Mouse (Mus musculus): Measurements from ENCODE around the gene Gsap.
A peak's percentile ranks its signal among the peaks of the same experiment; 100 is the strongest.

Gene Gsap

DNA sequence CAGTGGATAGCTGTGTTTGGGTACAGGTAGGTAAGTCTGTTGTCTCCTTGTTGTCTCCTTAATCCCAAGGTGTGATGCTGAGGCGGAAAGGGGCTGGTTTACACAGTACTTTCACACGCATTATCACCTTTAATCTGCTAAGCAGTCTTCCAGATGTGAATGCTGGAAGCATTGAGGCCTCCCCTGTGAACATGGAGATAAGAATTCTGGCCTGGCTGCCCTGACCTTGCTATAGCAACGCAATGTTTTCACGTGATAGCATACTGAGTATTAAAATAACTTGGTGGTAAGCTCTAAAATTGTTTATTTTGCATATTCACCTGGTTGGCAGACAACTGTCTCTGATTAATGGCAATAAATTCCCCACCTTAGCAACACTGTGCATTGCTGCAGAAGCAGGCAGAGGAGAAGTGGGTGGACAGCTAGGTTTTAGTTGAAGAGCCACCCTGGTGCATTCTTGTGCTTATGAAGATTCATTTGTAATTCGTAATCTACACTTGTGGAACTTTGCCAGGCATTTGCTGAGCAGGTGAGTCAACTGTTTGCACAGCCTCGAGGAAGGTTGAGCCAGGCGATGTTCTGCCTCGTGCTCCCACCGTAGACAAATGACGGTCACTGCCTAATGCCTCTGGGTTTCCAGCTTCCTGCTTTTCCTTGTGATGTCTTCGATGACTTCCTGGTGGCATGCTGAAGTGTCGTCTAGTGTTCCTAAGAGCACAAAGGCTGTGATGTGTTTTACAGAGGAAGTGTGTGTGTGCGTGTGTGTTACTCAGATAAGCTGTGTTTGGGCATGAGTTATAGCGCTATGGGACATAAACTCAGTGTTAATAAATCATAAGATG, 31.6 kb downstream of the Gsap start:
- no peaks in the 10 kb centered on the region for H3K36me3 ChIP-seq (ENCODE audit: insufficient read depth, low read length)
- TF ChIP-seq POU5F1 (IDR thresholded peaks at IDR 0.05; ENCODE audit: borderline replicate concordance, low read length) (no peak), CTCF (conservative IDR thresholded peaks at IDR 0.05; ENCODE audit: low read length) (no peak), NANOG (IDR thresholded peaks at IDR 0.05; ENCODE audit: borderline replicate concordance, low read length) (no peak)
- no peaks in the 10 kb centered on the region for H3K27me3 ChIP-seq (ENCODE audit: insufficient read depth, low read length)
- no peak overlapping the region for H3K4me3 ChIP-seq (replicated peaks; ENCODE audit: low read length)
- peaks cover 14% of the 10 kb centered on the region; the same call in 1 of the 2 replicates for H3K4me1 ChIP-seq (replicated peaks; ENCODE audit: low read depth, low read length)
- H3K9me3 ChIP-seq (ENCODE audit: low read length) = no peaks in the 10 kb centered on the region

- TF ChIP-seq POU5F1 (IDR thresholded peaks at IDR 0.05; ENCODE audit: borderline replicate concordance, low read length) = no peak
- no peak for TF ChIP-seq CTCF (conservative IDR thresholded peaks at IDR 0.05; ENCODE audit: low read length)
- TF ChIP-seq NANOG (IDR thresholded peaks at IDR 0.05; ENCODE audit: borderline replicate concordance, low read length) = no peak
These were observed 46.8 kb downstream of the Gsap start for GRCm38 (mm10) chr5:21232876-21233275.

DNA sequence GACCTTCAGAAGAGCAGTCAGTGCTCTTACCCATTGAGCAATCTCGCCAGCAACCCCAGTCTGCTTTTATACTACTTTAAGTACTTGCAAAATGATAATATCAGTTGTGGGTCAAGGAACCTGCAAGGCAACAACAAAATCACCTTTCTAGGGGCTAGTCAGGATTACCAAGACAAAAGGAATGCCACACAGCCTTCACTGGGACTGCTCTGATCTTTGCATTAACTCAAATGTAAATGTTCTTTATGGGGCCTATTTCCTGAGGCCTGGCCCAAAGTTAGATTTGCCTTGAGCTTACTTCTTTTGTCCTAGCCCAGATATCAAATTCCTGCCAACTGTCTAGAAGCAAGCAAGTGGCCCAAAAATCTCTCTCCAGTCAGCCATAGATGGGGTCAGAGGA, 58.5 kb downstream of the Gsap start:
- H3K4me1 ChIP-seq (replicated peaks; ENCODE audit: low read depth, low read length) = peaks cover 8% of the 10 kb centered on the region; the same call in 1 of the 2 replicates

More at GRCm38 (mm10) chr5:21232876-21233275, 46.8 kb downstream of the Gsap start:
- Histone ChIP-seq H3K9me3 (ENCODE audit: low read length) (0 out of 2 replicates have a peak, but pooled peaks cover 7% of the 10 kb centered on the region), H3K4me1 (replicated peaks; ENCODE audit: low read depth, low read length) (peaks cover 13% of the 10 kb centered on the region), H3K36me3 (ENCODE audit: insufficient read depth, low read length) (no peaks in the 10 kb centered on the region), H3K4me3 (replicated peaks; ENCODE audit: low read length) (no peak overlapping the region), H3K27me3 (ENCODE audit: insufficient read depth, low read length) (no peaks in the 10 kb centered on the region)

DNA sequence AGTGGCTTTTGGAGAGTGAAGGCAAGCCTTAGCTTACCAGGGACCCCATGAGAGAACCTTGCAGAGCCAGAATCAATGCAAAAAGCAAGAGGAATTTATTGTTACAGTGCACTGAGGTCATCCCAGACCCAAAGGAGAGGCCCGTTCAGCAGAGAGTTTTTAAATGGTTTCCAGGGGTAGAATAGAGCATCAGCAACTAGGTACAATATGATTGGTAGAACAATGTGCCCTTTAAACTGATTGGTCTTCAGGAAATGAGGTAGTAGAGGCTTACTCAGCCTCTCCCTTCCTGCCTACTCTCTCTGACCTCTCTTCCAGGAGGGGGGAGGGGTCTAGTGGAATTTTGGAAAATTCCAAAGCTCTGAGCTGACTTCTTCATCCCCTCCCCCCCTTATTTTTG, 59.2 kb downstream of the Gsap start:
- TF ChIP-seq POU5F1 (IDR thresholded peaks at IDR 0.05; ENCODE audit: borderline replicate concordance, low read length) (no peak), NANOG (IDR thresholded peaks at IDR 0.05; ENCODE audit: borderline replicate concordance, low read length) (no peak), CTCF (conservative IDR thresholded peaks at IDR 0.05; ENCODE audit: low read length) (no peak)
- peaks cover 8% of the 10 kb centered on the region; the same call in 1 of the 2 replicates for H3K4me1 ChIP-seq (replicated peaks; ENCODE audit: low read depth, low read length)
- H3K4me3 ChIP-seq (replicated peaks; ENCODE audit: low read length) = no peak overlapping the region
- H3K9me3 ChIP-seq (ENCODE audit: low read length) = peaks cover 38% of the 10 kb centered on the region
- no peaks in the 10 kb centered on the region for H3K36me3 ChIP-seq (ENCODE audit: insufficient read depth, low read length)
- H3K27me3 ChIP-seq (ENCODE audit: insufficient read depth, low read length) = no peaks in the 10 kb centered on the region

More for the DNA sequence above, 58.5 kb downstream of the Gsap start:
- no peaks in the 10 kb centered on the region for H3K27me3 ChIP-seq (ENCODE audit: insufficient read depth, low read length)
- H3K9me3 ChIP-seq (ENCODE audit: low read length) = peaks cover 38% of the 10 kb centered on the region
- H3K4me3 ChIP-seq (replicated peaks; ENCODE audit: low read length) = no peak overlapping the region
- no peak for TF ChIP-seq CTCF (conservative IDR thresholded peaks at IDR 0.05; ENCODE audit: low read length)
- peak; percentile 25; the same call in 1 of the 2 replicates for TF ChIP-seq NANOG (IDR thresholded peaks at IDR 0.05; ENCODE audit: borderline replicate concordance, low read length)
- no peaks in the 10 kb centered on the region for H3K36me3 ChIP-seq (ENCODE audit: insufficient read depth, low read length)

- peaks cover 8% of the 10 kb centered on the region; the same call in 1 of the 2 replicates for H3K4me1 ChIP-seq (replicated peaks; ENCODE audit: low read depth, low read length)
- H3K4me3 ChIP-seq (replicated peaks; ENCODE audit: low read length) = no peak overlapping the region
- no peaks in the 10 kb centered on the region for H3K27me3 ChIP-seq (ENCODE audit: insufficient read depth, low read length)
- no peaks in the 10 kb centered on the region for H3K36me3 ChIP-seq (ENCODE audit: insufficient read depth, low read length)
- peaks cover 38% of the 10 kb centered on the region for H3K9me3 ChIP-seq (ENCODE audit: low read length)
- TF ChIP-seq POU5F1 (IDR thresholded peaks at IDR 0.05; ENCODE audit: borderline replicate concordance, low read length) (no peak), NANOG (IDR thresholded peaks at IDR 0.05; ENCODE audit: borderline replicate concordance, low read length) (no peak), CTCF (conservative IDR thresholded peaks at IDR 0.05; ENCODE audit: low read length) (no peak)
These were observed 60.7 kb downstream of the Gsap start for GRCm38 (mm10) chr5:21246794-21247193.

DNA sequence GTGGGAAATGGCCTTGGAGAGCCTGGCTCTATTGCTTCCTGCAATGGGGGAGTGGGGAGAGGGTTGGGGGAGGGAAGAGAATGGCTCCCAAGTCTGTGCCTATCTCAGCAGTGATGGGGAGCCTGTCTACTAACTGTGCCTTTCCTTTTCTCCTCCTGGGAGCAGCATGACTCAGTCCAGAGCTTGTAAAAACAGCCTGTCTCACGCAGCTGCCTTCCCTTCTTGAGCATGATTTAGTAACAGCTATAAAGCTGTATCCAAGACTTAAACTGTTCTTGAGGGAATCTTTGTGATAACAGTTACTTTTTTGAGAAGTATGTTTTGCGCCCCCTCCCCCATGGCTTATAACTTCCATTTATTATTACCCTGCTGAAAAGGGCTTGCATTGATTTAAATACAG, 61.9 kb downstream of the Gsap start:
- no peak for TF ChIP-seq POU5F1 (IDR thresholded peaks at IDR 0.05; ENCODE audit: borderline replicate concordance, low read length)
- TF ChIP-seq CTCF (conservative IDR thresholded peaks at IDR 0.05; ENCODE audit: low read length) = no peak
- no peak for TF ChIP-seq NANOG (IDR thresholded peaks at IDR 0.05; ENCODE audit: borderline replicate concordance, low read length)
- Histone ChIP-seq H3K9me3 (ENCODE audit: low read length) (peaks cover 38% of the 10 kb centered on the region), H3K36me3 (ENCODE audit: insufficient read depth, low read length) (no peaks in the 10 kb centered on the region), H3K4me3 (replicated peaks; ENCODE audit: low read length) (no peak overlapping the region), H3K27me3 (ENCODE audit: insufficient read depth, low read length) (no peaks in the 10 kb centered on the region), H3K4me1 (replicated peaks; ENCODE audit: low read depth, low read length) (peaks cover 8% of the 10 kb centered on the region; the same call in 1 of the 2 replicates)

DNA sequence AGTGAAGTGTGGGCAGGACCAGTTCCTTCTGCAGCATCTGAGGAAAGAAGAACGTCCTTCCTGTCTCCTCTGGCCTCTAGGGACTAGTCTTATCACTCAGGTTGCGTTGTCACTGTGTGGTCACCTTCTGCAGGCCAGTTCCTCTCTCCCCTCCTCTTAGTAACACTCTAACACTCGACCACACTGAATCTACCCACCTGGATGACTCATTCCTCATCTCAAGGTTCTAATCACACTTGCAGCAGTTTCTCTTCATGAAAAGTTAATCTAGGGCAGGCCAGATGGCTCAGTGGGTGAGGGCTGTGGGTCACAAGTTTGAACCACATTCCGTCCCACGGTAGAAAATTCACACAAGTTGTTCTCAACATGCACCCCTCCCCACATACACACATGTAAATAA, 62.8 kb downstream of the Gsap start:
- Histone ChIP-seq H3K36me3 (ENCODE audit: insufficient read depth, low read length) (no peaks in the 10 kb centered on the region), H3K4me1 (replicated peaks; ENCODE audit: low read depth, low read length) (peaks cover 8% of the 10 kb centered on the region; the same call in 1 of the 2 replicates), H3K27me3 (ENCODE audit: insufficient read depth, low read length) (no peaks in the 10 kb centered on the region), H3K9me3 (ENCODE audit: low read length) (peaks cover 31% of the 10 kb centered on the region), H3K4me3 (replicated peaks; ENCODE audit: low read length) (no peak overlapping the region)
- no peak for TF ChIP-seq POU5F1 (IDR thresholded peaks at IDR 0.05; ENCODE audit: borderline replicate concordance, low read length)
- TF ChIP-seq NANOG (IDR thresholded peaks at IDR 0.05; ENCODE audit: borderline replicate concordance, low read length) = no peak
- no peak for TF ChIP-seq CTCF (conservative IDR thresholded peaks at IDR 0.05; ENCODE audit: low read length)

GRCm38 (mm10) chr5:21254731-21255525, 68.9 kb downstream of the Gsap start:
- TF ChIP-seq NANOG (IDR thresholded peaks at IDR 0.05; ENCODE audit: borderline replicate concordance, low read length) (no peak), CTCF (conservative IDR thresholded peaks at IDR 0.05; ENCODE audit: low read length) (no peak), POU5F1 (IDR thresholded peaks at IDR 0.05; ENCODE audit: borderline replicate concordance, low read length) (no peak)

More at GRCm38 (mm10) chr5:21254731-21255525, 68.9 kb downstream of the Gsap start:
- Histone ChIP-seq H3K4me3 (replicated peaks; ENCODE audit: low read length) (no peak overlapping the region), H3K9me3 (ENCODE audit: low read length) (no peaks in the 10 kb centered on the region), H3K27me3 (ENCODE audit: insufficient read depth, low read length) (no peaks in the 10 kb centered on the region), H3K36me3 (ENCODE audit: insufficient read depth, low read length) (no peaks in the 10 kb centered on the region), H3K4me1 (replicated peaks; ENCODE audit: low read depth, low read length) (peaks cover 15% of the 10 kb centered on the region)
